Mouse (Mus musculus): ENCODE results near the gene Mogat2. TPM values are rescaled to one million over a fixed set of nuclear protein-coding genes. Genes with fewer than 3 reads are reported as not detected.

Mogat2 gene
- total and polyA plus RNA-seq, 2 experiments from 2014 or later, result 0.18 to 0.24 TPM

DNA sequence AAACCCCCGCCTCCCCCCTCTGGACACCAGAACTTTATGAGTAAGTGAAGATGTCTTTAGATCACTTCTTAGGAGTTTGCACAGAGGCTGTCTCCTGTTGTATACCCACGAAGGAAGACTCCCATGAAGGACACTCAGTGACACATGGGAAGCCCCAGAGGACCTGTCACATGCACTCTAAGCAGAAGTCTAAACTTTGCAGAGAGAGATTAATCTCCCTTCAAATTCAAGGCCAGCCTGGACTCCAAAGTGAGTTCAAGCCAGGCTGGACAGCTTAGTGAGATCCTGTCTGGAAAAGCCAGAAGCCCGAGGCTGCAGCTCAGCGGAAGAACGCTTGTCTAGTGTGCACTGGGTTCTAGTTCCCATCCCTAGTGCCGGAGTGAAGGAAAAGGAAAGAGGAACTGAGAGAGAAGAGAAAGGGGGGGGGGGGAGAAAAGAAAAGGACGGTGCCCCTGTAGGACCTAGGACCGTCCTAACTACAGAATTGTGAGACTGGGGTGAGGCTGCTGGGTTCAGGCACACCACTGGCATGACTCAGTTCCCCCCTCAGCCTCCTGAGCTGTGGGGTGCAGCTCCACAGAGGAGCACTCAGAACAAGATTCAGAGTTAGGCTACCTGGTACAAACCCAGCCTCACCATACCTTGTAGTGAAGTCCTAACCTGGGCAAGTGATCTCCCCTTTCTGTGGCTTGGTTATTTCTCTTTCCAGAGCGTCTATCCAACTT lies 38.8 kb downstream of the Mogat2 start:
- ATAC-seq (no peak), DNase-seq (no peak)
- Histone ChIP-seq H3K4me2 (ENCODE audit: low read depth) (no peak overlapping the region), H3K9me3 (ENCODE audit: low read length) (no peaks in the 10 kb centered on the region), H3K4me1 (ENCODE audit: insufficient read depth) (no peaks in the 10 kb centered on the region), H3K9ac (no peak overlapping the region), H3K36me3 (ENCODE audit: insufficient read depth) (no peaks in the 10 kb centered on the region), H3K27me3 (ENCODE audit: insufficient read depth, low read length) (no peaks in the 10 kb centered on the region), H3K27ac (ENCODE audit: low read depth, low read length) (no peak overlapping the region), H3K4me3 (ENCODE audit: low read depth, low read length) (no peak overlapping the region)
- WGBS, result 84% methylated on average over 9 of the region's 9 CpGs
- TF ChIP-seq CTCF (IDR thresholded peaks at IDR 0.05; ENCODE audit: low read depth), result no peak

DNA sequence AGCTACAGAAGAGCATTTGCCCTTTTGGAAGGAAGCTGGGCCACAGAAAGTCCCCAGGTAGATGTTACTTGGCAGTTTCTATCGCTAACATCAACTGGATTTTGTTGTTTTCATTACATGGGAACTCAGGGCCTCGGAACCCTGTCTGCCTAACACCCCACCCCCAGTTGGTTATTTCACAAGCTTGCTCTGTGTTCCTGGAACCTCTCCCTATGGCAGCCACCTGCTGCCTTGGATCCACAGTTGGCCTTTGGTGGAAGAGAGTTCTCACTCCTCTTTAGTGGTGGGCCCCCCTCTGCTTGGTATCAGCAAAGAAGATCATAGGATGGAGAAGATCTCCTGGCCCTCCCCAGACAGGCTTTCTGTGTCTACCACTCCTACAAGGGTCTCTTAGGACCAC lies 39.6 kb downstream of the Mogat2 start:
- H3K36me3 ChIP-seq (ENCODE audit: insufficient read depth), result no peaks in the 10 kb centered on the region
- no peak for ATAC-seq

DNA sequence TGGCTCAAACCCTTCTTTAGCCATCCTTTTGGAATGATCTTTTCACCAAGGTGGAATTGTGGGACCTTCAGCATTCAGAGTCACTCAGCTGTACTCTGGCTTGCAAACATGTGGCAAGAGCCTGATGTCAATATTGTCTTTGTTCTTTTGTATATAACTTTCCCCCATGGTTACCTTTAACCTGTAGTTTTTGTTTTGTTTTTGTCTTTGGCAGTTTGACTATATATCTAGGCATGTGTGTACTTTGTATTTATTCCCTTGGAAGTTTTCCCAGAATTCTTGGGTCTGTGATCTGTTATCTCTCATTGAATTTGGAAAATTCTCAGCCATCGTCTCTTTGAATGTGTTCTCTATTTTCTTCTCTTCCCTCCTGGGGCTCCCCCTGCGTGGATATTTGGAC lies 43.9 kb downstream of the Mogat2 start:
- Histone ChIP-seq H3K4me3 (ENCODE audit: low read depth, low read length) (no peak overlapping the region), H3K9ac (no peak overlapping the region), H3K4me2 (ENCODE audit: low read depth) (no peak overlapping the region), H3K27me3 (ENCODE audit: insufficient read depth, low read length) (no peaks in the 10 kb centered on the region), H3K9me3 (ENCODE audit: low read length) (no peaks in the 10 kb centered on the region), H3K36me3 (ENCODE audit: insufficient read depth) (no peaks in the 10 kb centered on the region), H3K4me1 (ENCODE audit: insufficient read depth) (no peaks in the 10 kb centered on the region), H3K27ac (ENCODE audit: low read depth, low read length) (no peak overlapping the region)
- ATAC-seq, result no peak
- WGBS, result 57% methylated on average over 2 of the region's 2 CpGs
- no peak for TF ChIP-seq CTCF (IDR thresholded peaks at IDR 0.05; ENCODE audit: low read depth)
- no peak for DNase-seq

More for the DNA sequence above, 39.6 kb downstream of the Mogat2 start:
- Histone ChIP-seq H3K9me3 (ENCODE audit: low read length) (no peaks in the 10 kb centered on the region), H3K27ac (ENCODE audit: low read depth, low read length) (no peak overlapping the region), H3K4me2 (ENCODE audit: low read depth) (no peak overlapping the region), H3K27me3 (ENCODE audit: insufficient read depth, low read length) (no peaks in the 10 kb centered on the region), H3K9ac (no peak overlapping the region), H3K4me1 (ENCODE audit: insufficient read depth) (no peaks in the 10 kb centered on the region), H3K4me3 (ENCODE audit: low read depth, low read length) (no peak overlapping the region)
- WGBS, result 91% methylated on average over 2 of the region's 2 CpGs
- no peak for DNase-seq
- TF ChIP-seq CTCF (IDR thresholded peaks at IDR 0.05; ENCODE audit: low read depth), result no peak

DNA sequence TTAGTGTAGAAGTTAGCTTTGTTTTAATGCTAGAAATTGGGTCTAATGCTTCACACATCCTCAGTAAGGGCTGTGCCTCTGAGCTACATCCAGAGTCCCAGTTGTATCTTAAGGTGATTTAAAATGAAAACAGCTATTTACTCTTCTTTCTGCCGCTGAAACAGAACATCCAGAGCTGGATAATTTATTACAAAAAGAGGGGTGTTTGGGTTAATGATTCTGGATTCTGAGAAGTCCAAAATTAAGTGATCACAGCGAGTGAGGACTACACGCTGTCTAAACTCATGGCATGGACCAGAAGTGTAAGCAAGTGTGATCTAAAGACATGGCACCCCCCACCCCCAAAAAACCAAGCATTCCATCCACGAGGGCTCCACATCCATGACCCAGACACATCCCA lies 44.5 kb downstream of the Mogat2 start:
- H3K36me3 ChIP-seq (ENCODE audit: insufficient read depth), result no peaks in the 10 kb centered on the region
- no peak for TF ChIP-seq CTCF (IDR thresholded peaks at IDR 0.05; ENCODE audit: low read depth)
- H3K27me3 ChIP-seq (ENCODE audit: insufficient read depth, low read length), result no peaks in the 10 kb centered on the region
- no peak for ATAC-seq
- no peak for DNase-seq
- no peaks in the 10 kb centered on the region for H3K4me1 ChIP-seq (ENCODE audit: insufficient read depth)
- H3K9ac ChIP-seq, result no peak overlapping the region
- no peak overlapping the region for H3K4me3 ChIP-seq (ENCODE audit: low read depth, low read length)
- 91% methylated on average over 4 of the region's 4 CpGs for WGBS
- H3K27ac ChIP-seq (ENCODE audit: low read depth, low read length), result no peak overlapping the region
- no peak overlapping the region for H3K4me2 ChIP-seq (ENCODE audit: low read depth)
- no peaks in the 10 kb centered on the region for H3K9me3 ChIP-seq (ENCODE audit: low read length)

DNA sequence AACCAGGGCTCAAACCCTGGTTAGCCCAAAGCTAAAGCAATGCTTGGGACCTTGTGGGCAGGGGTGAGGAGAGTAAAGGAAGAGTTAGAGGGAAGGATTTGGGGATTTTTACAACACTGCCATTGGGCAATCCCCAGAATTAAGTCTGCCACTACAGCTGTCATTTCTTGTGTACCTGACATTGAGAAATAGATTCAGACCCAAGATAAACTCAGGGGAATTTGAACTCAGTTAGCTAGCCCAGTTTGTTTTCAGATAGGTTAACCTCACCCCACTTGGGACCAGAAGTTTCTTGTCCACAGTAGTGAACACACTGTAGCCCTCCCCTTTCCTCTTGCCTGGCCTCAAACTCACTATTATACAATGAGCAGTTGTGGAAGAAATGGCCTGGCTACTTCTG lies 47.0 kb downstream of the Mogat2 start:
- Histone ChIP-seq H3K27me3 (ENCODE audit: insufficient read depth, low read length) (no peaks in the 10 kb centered on the region), H3K4me2 (ENCODE audit: low read depth) (no peak overlapping the region), H3K4me1 (ENCODE audit: insufficient read depth) (no peaks in the 10 kb centered on the region), H3K9me3 (ENCODE audit: low read length) (no peaks in the 10 kb centered on the region), H3K9ac (no peak overlapping the region), H3K4me3 (ENCODE audit: low read depth, low read length) (no peak overlapping the region), H3K36me3 (ENCODE audit: insufficient read depth) (no peaks in the 10 kb centered on the region), H3K27ac (ENCODE audit: low read depth, low read length) (no peak overlapping the region)
- DNase-seq (no peak), ATAC-seq (no peak)
- no peak for TF ChIP-seq CTCF (IDR thresholded peaks at IDR 0.05; ENCODE audit: low read depth)

DNA sequence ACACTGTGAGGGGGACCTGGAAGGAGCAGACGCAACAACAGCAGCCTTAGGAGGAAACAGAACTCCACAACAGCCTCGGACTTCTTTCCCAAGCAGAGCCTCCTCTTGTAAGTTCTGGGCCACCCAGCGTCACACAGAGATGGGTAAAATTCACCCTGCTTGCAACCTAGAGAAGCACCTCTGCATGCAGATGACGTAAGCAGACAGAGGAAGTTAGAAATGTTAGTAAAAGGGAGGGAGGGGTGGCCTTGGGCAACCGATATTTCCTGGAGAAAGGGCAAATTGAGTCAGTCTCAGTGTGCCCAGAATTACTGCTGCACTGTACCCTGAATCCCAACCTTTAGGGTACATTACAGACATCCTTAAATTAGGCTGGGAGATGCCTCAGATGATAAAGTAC lies 48.5 kb downstream of the Mogat2 start:
- no peak for TF ChIP-seq CTCF (IDR thresholded peaks at IDR 0.05; ENCODE audit: low read depth)
- no peak overlapping the region for H3K27ac ChIP-seq (ENCODE audit: low read depth, low read length)
- DNase-seq, result no peak
- WGBS, result 87% methylated on average over 5 of the region's 5 CpGs
- H3K9me3 ChIP-seq (ENCODE audit: low read length), result no peaks in the 10 kb centered on the region
- no peaks in the 10 kb centered on the region for H3K27me3 ChIP-seq (ENCODE audit: insufficient read depth, low read length)
- H3K36me3 ChIP-seq (ENCODE audit: insufficient read depth), result no peaks in the 10 kb centered on the region
- H3K4me2 ChIP-seq (ENCODE audit: low read depth), result no peak overlapping the region
- no peak overlapping the region for H3K4me3 ChIP-seq (ENCODE audit: low read depth, low read length)
- H3K9ac ChIP-seq, result no peak overlapping the region
- no peak for ATAC-seq
- no peaks in the 10 kb centered on the region for H3K4me1 ChIP-seq (ENCODE audit: insufficient read depth)

DNA sequence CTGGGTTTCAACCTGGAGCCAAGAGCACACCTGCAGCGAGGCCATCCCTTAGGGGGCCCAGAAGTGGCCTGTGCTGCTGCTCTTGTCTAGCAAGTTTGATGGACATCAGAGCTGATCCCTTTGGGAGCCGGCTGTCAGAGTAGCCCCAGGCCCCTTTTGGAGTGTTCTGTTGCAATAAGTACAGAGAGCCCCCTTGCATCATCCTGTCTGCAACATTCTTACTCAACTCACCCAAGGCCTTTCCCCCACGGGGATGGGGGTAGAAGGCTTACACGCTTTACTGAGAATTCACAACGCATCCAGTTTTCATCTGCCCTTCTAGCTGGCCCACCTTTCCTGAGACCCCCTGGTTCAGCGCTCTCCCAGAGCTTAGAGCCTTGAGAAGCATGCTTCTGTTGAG lies 49.8 kb downstream of the Mogat2 start:
- no peak overlapping the region for H3K27ac ChIP-seq (ENCODE audit: low read depth, low read length)
- ATAC-seq (no peak), DNase-seq (no peak)
- no peaks in the 10 kb centered on the region for H3K27me3 ChIP-seq (ENCODE audit: insufficient read depth, low read length)
- TF ChIP-seq CTCF (IDR thresholded peaks at IDR 0.05; ENCODE audit: low read depth), result no peak
- no peaks in the 10 kb centered on the region for H3K9me3 ChIP-seq (ENCODE audit: low read length)
- H3K4me2 ChIP-seq (ENCODE audit: low read depth), result no peak overlapping the region
- H3K9ac ChIP-seq, result no peak overlapping the region
- no peaks in the 10 kb centered on the region for H3K4me1 ChIP-seq (ENCODE audit: insufficient read depth)
- 85% methylated on average over 6 of the region's 6 CpGs for WGBS
- no peaks in the 10 kb centered on the region for H3K36me3 ChIP-seq (ENCODE audit: insufficient read depth)
- H3K4me3 ChIP-seq (ENCODE audit: low read depth, low read length), result no peak overlapping the region
